ENCODE assay signal across 14 mouse cellular contexts in genomic region chr2:28798390-28798789, GRCm38 (mm10). TPM values are rescaled to one million over a fixed set of nuclear protein-coding genes. Genes with fewer than 3 reads are reported as not detected.
DNase-seq lines count a peak whose midpoint lies in the region; ATAC-seq and TF ChIP-seq lines count a peak whose summit lies in the region.
"Had no signal": no experiment of that assay in that cellular context is flagged by ENCODE, and none has a peak within 500 bp of the region (broad histone marks: within the 10 kb centered on the region; RNA-seq: fewer than 3 reads in every experiment).

No protein-coding gene starts in this region.

- no peak for ATAC-seq in hindbrain, embryonic 12.5 days (ENCODE audit: low FRiP score)
- ATAC-seq in hindbrain, postnatal 0 days = no peak
- ATAC-seq in midbrain, embryonic 11.5 days (ENCODE audit: low FRiP score) = no peak
- 0 out of 2 replicates have a peak, but pooled peaks have one; percentile 27 for ATAC-seq in forebrain, embryonic 14.5 days
- no peak; the same call in 1 of the 2 replicates for ATAC-seq in midbrain, embryonic 14.5 days (ENCODE audit: low FRiP score, low TSS enrichment)

- 43% methylated on average over 3 of the region's 3 CpGs for WGBS in hindbrain, embryonic 12.5 days
- 23% methylated on average over 3 of the region's 3 CpGs for WGBS in hindbrain, postnatal 0 days
- WGBS in midbrain, embryonic 11.5 days = 71% methylated on average over 3 of the region's 3 CpGs
- 66% methylated on average over 3 of the region's 3 CpGs for WGBS in midbrain, embryonic 10.5 days
- 4% methylated on average over 3 of the region's 3 CpGs for WGBS in forebrain, embryonic 14.5 days
- 11% methylated on average over 3 of the region's 3 CpGs for WGBS in midbrain, embryonic 14.5 days

- TF ChIP-seq CTCF in hindbrain, postnatal 0 days (IDR thresholded peaks at IDR 0.05; ENCODE audit: low read depth) = no peak

- H3K27me3 ChIP-seq in hindbrain, embryonic 12.5 days = peaks cover 5% of the 10 kb centered on the region; the same call in 1 of the 2 replicates
- no peaks in the 10 kb centered on the region for H3K27me3 ChIP-seq in hindbrain, postnatal 0 days (ENCODE audit: insufficient read depth, low read length)
- H3K27me3 ChIP-seq in midbrain, embryonic 11.5 days (ENCODE audit: control insufficient read depth, insufficient read depth, low read length) = no peaks in the 10 kb centered on the region
- H3K27me3 ChIP-seq in midbrain, embryonic 10.5 days (ENCODE audit: low read depth, poor library complexity, severe bottlenecking) = no peaks in the 10 kb centered on the region
- peaks cover 15% of the 10 kb centered on the region for H3K27me3 ChIP-seq in forebrain, embryonic 14.5 days (replicated peaks; ENCODE audit: control insufficient read depth, insufficient read depth, low read length)
- no peaks in the 10 kb centered on the region for H3K27me3 ChIP-seq in midbrain, embryonic 14.5 days (ENCODE audit: control insufficient read depth, insufficient read depth, low read length)

- DNase-seq in hindbrain, postnatal 0 days (ENCODE audit: low spot score) = no peak
- DNase-seq in midbrain, embryonic 11.5 days (ENCODE audit: low spot score, missing footprints) = peak; percentile 77
- DNase-seq in midbrain, embryonic 10.5 days (ENCODE audit: low spot score) = no peak
- peak; percentile 81 for DNase-seq in forebrain, embryonic 14.5 days (ENCODE audit: low spot score)
- peak; percentile 48 for DNase-seq in midbrain, embryonic 14.5 days
- no peak for DNase-seq in urinary bladder, postnatal 10 days (ENCODE audit: low spot score)
- no peak for DNase-seq in T-cell, adult 2 months (ENCODE audit: low spot score)
- DNase-seq: cerebellum, adult 2 months; gastrocnemius, postnatal 36 days; layer of hippocampus, adult 9-11 months; lung, postnatal 10 days; thymus, postnatal 14 days had no signal

- no peaks in the 10 kb centered on the region for H3K9me3 ChIP-seq in hindbrain, embryonic 12.5 days (replicated peaks)
- no peaks in the 10 kb centered on the region for H3K9me3 ChIP-seq in hindbrain, postnatal 0 days (ENCODE audit: low read length)
- H3K9me3 ChIP-seq in midbrain, embryonic 11.5 days (ENCODE audit: control insufficient read depth, low read length) = no peaks in the 10 kb centered on the region
- H3K9me3 ChIP-seq in midbrain, embryonic 10.5 days (replicated peaks) = no peaks in the 10 kb centered on the region
- no peaks in the 10 kb centered on the region for H3K9me3 ChIP-seq in forebrain, embryonic 14.5 days (replicated peaks; ENCODE audit: control insufficient read depth, low read length)
- no peaks in the 10 kb centered on the region for H3K9me3 ChIP-seq in midbrain, embryonic 14.5 days (ENCODE audit: control insufficient read depth, low read length)
- H3K9me3 ChIP-seq: limb, embryonic 15.5 days had no signal

- peak overlapping the region; percentile 44 for H3K27ac ChIP-seq in hindbrain, embryonic 12.5 days
- no peak overlapping the region for H3K27ac ChIP-seq in hindbrain, postnatal 0 days
- H3K27ac ChIP-seq in midbrain, embryonic 11.5 days (ENCODE audit: low read depth, low read length) = no peak overlapping the region
- no peak overlapping the region for H3K27ac ChIP-seq in midbrain, embryonic 10.5 days (replicated peaks)
- peak overlapping the region; percentile 29; the same call in 1 of the 2 replicates for H3K27ac ChIP-seq in forebrain, embryonic 14.5 days (ENCODE audit: low read depth, low read length)
- H3K27ac ChIP-seq in midbrain, embryonic 14.5 days (replicated peaks; ENCODE audit: low read depth, low read length) = peak overlapping the region; percentile 81
- H3K27ac ChIP-seq: limb, embryonic 15.5 days had no signal

- H3K36me3 ChIP-seq in hindbrain, embryonic 12.5 days = no peaks in the 10 kb centered on the region
- no peaks in the 10 kb centered on the region for H3K36me3 ChIP-seq in hindbrain, postnatal 0 days (ENCODE audit: insufficient read depth, low read length)
- H3K36me3 ChIP-seq in midbrain, embryonic 11.5 days (ENCODE audit: control insufficient read depth, insufficient read depth, low read length) = no peaks in the 10 kb centered on the region
- no peaks in the 10 kb centered on the region for H3K36me3 ChIP-seq in midbrain, embryonic 10.5 days
- H3K36me3 ChIP-seq in forebrain, embryonic 14.5 days (ENCODE audit: control insufficient read depth, insufficient read depth, low read length) = no peaks in the 10 kb centered on the region
- no peaks in the 10 kb centered on the region for H3K36me3 ChIP-seq in midbrain, embryonic 14.5 days (ENCODE audit: control insufficient read depth, insufficient read depth, low read length)
- H3K36me3 ChIP-seq: limb, embryonic 15.5 days had no signal

- no peak overlapping the region for H3K4me3 ChIP-seq in hindbrain, embryonic 12.5 days
- H3K4me3 ChIP-seq in hindbrain, postnatal 0 days (ENCODE audit: low read length) = no peak overlapping the region
- no peak overlapping the region for H3K4me3 ChIP-seq in midbrain, embryonic 11.5 days (ENCODE audit: low read depth, low read length)
- no peak overlapping the region for H3K4me3 ChIP-seq in midbrain, embryonic 10.5 days
- no peak overlapping the region for H3K4me3 ChIP-seq in forebrain, embryonic 14.5 days (ENCODE audit: low read depth, low read length)
- no peak overlapping the region for H3K4me3 ChIP-seq in midbrain, embryonic 14.5 days (replicated peaks; ENCODE audit: low read depth, low read length)
- H3K4me3 ChIP-seq: limb, embryonic 15.5 days had no signal

- H3K4me2 ChIP-seq in hindbrain, embryonic 12.5 days (replicated peaks) = no peak overlapping the region
- no peak overlapping the region for H3K4me2 ChIP-seq in hindbrain, postnatal 0 days (ENCODE audit: low read depth, low read length)
- H3K4me2 ChIP-seq in midbrain, embryonic 11.5 days = no peak overlapping the region
- H3K4me2 ChIP-seq in forebrain, embryonic 14.5 days (ENCODE audit: low read length) = peak overlapping the region; percentile 32; the same call in 1 of the 2 replicates
- H3K4me2 ChIP-seq in midbrain, embryonic 14.5 days (ENCODE audit: low read length) = no peak overlapping the region
- H3K4me2 ChIP-seq: limb, embryonic 15.5 days had no signal

- H3K9ac ChIP-seq in hindbrain, embryonic 12.5 days = no peak overlapping the region
- H3K9ac ChIP-seq in hindbrain, postnatal 0 days (replicated peaks; ENCODE audit: low read length) = no peak overlapping the region
- H3K9ac ChIP-seq in midbrain, embryonic 11.5 days (ENCODE audit: low read length) = no peak overlapping the region
- no peak overlapping the region for H3K9ac ChIP-seq in forebrain, embryonic 14.5 days (ENCODE audit: low read length)
- no peak overlapping the region for H3K9ac ChIP-seq in midbrain, embryonic 14.5 days (replicated peaks; ENCODE audit: low read length)
- H3K9ac ChIP-seq: limb, embryonic 15.5 days had no signal

- peaks cover 17% of the 10 kb centered on the region for H3K4me1 ChIP-seq in hindbrain, embryonic 12.5 days
- no peaks in the 10 kb centered on the region for H3K4me1 ChIP-seq in hindbrain, postnatal 0 days (ENCODE audit: insufficient read depth, low read length)
- no peaks in the 10 kb centered on the region for H3K4me1 ChIP-seq in midbrain, embryonic 11.5 days (ENCODE audit: control insufficient read depth, insufficient read depth, low read length)
- peaks cover 9% of the 10 kb centered on the region for H3K4me1 ChIP-seq in midbrain, embryonic 10.5 days
- H3K4me1 ChIP-seq in forebrain, embryonic 14.5 days (ENCODE audit: control insufficient read depth, insufficient read depth, low read length) = peaks cover 21% of the 10 kb centered on the region
- peaks cover 26% of the 10 kb centered on the region for H3K4me1 ChIP-seq in midbrain, embryonic 14.5 days (ENCODE audit: control insufficient read depth, insufficient read depth, low read length)

RNA-seq across cellular contexts. Expression of gene Gtf3c4, which starts 41.8 kb away (rescaled TPM):
- polyA plus RNA-seq in hindbrain, embryonic 12.5 days (2016; fragmentation: Nextera tagmentation; extraction: Ambion mirVana) = 32.0 and 33.5 TPM in 2 replicates
- 64.3 and 111 TPM in 2 replicates for total RNA-seq in hindbrain, postnatal 0 days (2014; rRNA removed)
- 12.8 and 14.5 TPM in 2 replicates for polyA plus RNA-seq in hindbrain, postnatal 0 days (2015; fragmentation: Nextera tagmentation; extraction: Ambion mirVana)
- 32.2 and 34.3 TPM in 2 replicates for polyA plus RNA-seq in midbrain, embryonic 11.5 days (2014; fragmentation: Nextera tagmentation; extraction: Ambion mirVana)
- 23.9 and 24.9 TPM in 2 replicates for polyA plus RNA-seq in midbrain, embryonic 10.5 days (2016; fragmentation: Nextera tagmentation; extraction: Ambion mirVana)
- 20.2 and 24.9 TPM in 2 replicates for polyA plus RNA-seq in forebrain, embryonic 14.5 days (2014; fragmentation: Nextera tagmentation; extraction: Ambion mirVana)
- 32.0 and 38.5 TPM in 2 replicates for polyA plus RNA-seq in midbrain, embryonic 14.5 days (2014; fragmentation: Nextera tagmentation; extraction: Ambion mirVana)

RNA-seq across cellular contexts. Expression of gene Ddx31, which starts 41.8 kb away (rescaled TPM):
- polyA plus RNA-seq in hindbrain, embryonic 12.5 days (2016; fragmentation: Nextera tagmentation; extraction: Ambion mirVana) = 16.7 and 17.6 TPM in 2 replicates
- total RNA-seq in hindbrain, postnatal 0 days (2014; rRNA removed) = 17.4 and 18.6 TPM in 2 replicates
- polyA plus RNA-seq in hindbrain, postnatal 0 days (2015; fragmentation: Nextera tagmentation; extraction: Ambion mirVana) = 10.2 and 11.0 TPM in 2 replicates
- polyA plus RNA-seq in midbrain, embryonic 11.5 days (2014; fragmentation: Nextera tagmentation; extraction: Ambion mirVana) = 18.8 and 20.7 TPM in 2 replicates
- 20.4 and 22.0 TPM in 2 replicates for polyA plus RNA-seq in midbrain, embryonic 10.5 days (2016; fragmentation: Nextera tagmentation; extraction: Ambion mirVana)
- 13.5 and 15.7 TPM in 2 replicates for polyA plus RNA-seq in forebrain, embryonic 14.5 days (2014; fragmentation: Nextera tagmentation; extraction: Ambion mirVana)
- 11.8 and 14.4 TPM in 2 replicates for polyA plus RNA-seq in midbrain, embryonic 14.5 days (2014; fragmentation: Nextera tagmentation; extraction: Ambion mirVana)

Comparison
In these comparisons a context has a peak if more than half of its experiments do, and no peak if none do; other contexts are left out.
1. H3K27ac ChIP-seq: peak in hindbrain, embryonic 12.5 days (single experiment), forebrain, embryonic 14.5 days (single experiment) and midbrain, embryonic 14.5 days (single experiment); none in hindbrain, postnatal 0 days (single experiment), midbrain, embryonic 11.5 days (single experiment) and midbrain, embryonic 10.5 days (single experiment).
2. DNase-seq: peak in midbrain, embryonic 11.5 days (single experiment), forebrain, embryonic 14.5 days (single experiment) and midbrain, embryonic 14.5 days (single experiment); none in hindbrain, postnatal 0 days (single experiment), midbrain, embryonic 10.5 days (single experiment), urinary bladder, postnatal 10 days (single experiment) and T-cell, adult 2 months (single experiment).